Mouse (Mus musculus) heart, embryonic 11.5 days (tissue): ENCODE measurements around the gene Ubac1. TPM values are rescaled to one million over a fixed set of nuclear protein-coding genes. Genes with fewer than 3 reads are reported as not detected.

Experiments
- ATAC-seq: fragments of 200-750 bp; cut with Nextera tagmentation; replicated peaks from 2 replicates; pipeline ENCODE4 v1.8.0; 2017; ENCODE audit warnings: moderate library complexity; ENCODE audit not compliant: insufficient number of reproducible peaks, low FRiP score, low TSS enrichment
- H3K27ac ChIP-seq: fragments of 300-500 bp; sonication (generic); 2 replicates; pipeline ENCODE4 v1.5.1; 2014; ENCODE audit warnings: mild to moderate bottlenecking, low read depth, low read length
- H3K27me3 ChIP-seq: fragments of 300-500 bp; sonication (generic); 2 replicates; pipeline ENCODE4 v1.6.1; 2014; ENCODE audit warnings: mild to moderate bottlenecking, low read length, mixed read lengths; ENCODE audit not compliant: control insufficient read depth, insufficient read depth
- H3K36me3 ChIP-seq: fragments of 300-500 bp; sonication (generic); 2 replicates; pipeline ENCODE4 v1.6.1; 2014; ENCODE audit warnings: mild to moderate bottlenecking, low read length, moderate library complexity, mixed read lengths; ENCODE audit not compliant: control insufficient read depth, insufficient read depth
- H3K4me1 ChIP-seq: fragments of 300-500 bp; sonication (generic); 2 replicates; pipeline ENCODE4 v1.6.1; 2014; ENCODE audit warnings: low read length; ENCODE audit not compliant: control insufficient read depth, insufficient read depth
- H3K4me2 ChIP-seq: fragments of 300-500 bp; sonication (generic); 2 replicates; pipeline ENCODE4 v1.6.1; 2014; ENCODE audit warnings: mild to moderate bottlenecking, moderate library complexity
- H3K4me3 ChIP-seq: fragments of 300-500 bp; sonication (generic); 2 replicates; pipeline ENCODE4 v1.5.1; 2014; ENCODE audit warnings: low read depth, low read length
- H3K9ac ChIP-seq: fragments of 300-500 bp; sonication (generic); 2 replicates; pipeline ENCODE4 v1.6.1; 2014; ENCODE audit warnings: mild to moderate bottlenecking, low read depth, low read length, moderate library complexity
- H3K9me3 ChIP-seq: fragments of 300-500 bp; sonication (generic); replicated peaks from 2 replicates; pipeline ENCODE4 v1.6.1; 2016; ENCODE audit warnings: low read length; ENCODE audit not compliant: control insufficient read depth
- WGBS: fragments of 180-500 bp; shearing (Covaris S2); extraction: QIAGEN DNeasy Blood & Tissue Kit; methylation state at CpG from one replicate; pipeline ENCODE4 v1.1.7; 2014; ENCODE audit not compliant: insufficient replicate concordance; 5-methylcytosine and 5-hydroxymethylcytosine counted together
- polyA plus RNA-seq: library from polyadenylated mRNA; unstranded; fragments of >200 nt; fragmentation: Nextera tagmentation; extraction: Ambion mirVana; gene quantifications from 2 replicates; pipeline ENCODE4 v1.2.1, GENCODE M21; 2014

Ubac1 gene
- polyA plus RNA-seq, 1 experiment from 2014 or later, result 141 TPM

DNA sequence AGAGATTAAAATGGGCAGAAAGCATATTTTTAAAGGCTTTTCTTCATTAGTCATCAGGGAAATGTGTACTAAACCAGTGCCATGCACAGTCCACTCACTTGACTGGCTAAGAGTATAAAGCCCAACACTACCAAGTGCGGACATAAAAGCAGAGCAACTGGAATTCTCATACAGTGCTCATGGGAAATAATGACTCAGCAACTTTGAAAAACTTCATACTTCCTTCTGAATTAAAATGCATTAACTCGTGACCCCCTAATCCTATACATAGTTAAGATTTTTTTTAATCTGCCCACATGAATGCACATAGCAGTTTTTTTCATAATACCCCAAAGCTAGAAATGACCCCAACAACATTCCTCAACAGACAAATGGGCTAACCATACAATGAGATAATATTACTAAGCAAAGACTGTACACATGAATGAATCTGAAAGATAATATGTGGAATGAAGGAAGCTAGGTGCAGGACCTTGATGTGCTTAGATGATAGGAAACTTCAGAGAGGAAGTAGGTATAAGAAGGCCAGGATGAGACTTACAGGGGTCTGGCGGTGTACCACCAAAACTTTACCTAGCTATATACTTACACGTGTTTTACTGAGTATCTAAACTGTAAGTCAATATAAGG lies 46.3 kb downstream of the Ubac1 start:
- Histone ChIP-seq H3K27ac (no peak overlapping the region), H3K36me3 (no peaks in the 10 kb centered on the region), H3K4me3 (no peak overlapping the region), H3K4me2 (no peak overlapping the region), H3K4me1 (peaks cover 42% of the 10 kb centered on the region), H3K27me3 (no peaks in the 10 kb centered on the region), H3K9me3 (no peaks in the 10 kb centered on the region), H3K9ac (no peak overlapping the region)
- WGBS, result 88% methylated on average over 4 of the region's 4 CpGs
- no peak for ATAC-seq

DNA sequence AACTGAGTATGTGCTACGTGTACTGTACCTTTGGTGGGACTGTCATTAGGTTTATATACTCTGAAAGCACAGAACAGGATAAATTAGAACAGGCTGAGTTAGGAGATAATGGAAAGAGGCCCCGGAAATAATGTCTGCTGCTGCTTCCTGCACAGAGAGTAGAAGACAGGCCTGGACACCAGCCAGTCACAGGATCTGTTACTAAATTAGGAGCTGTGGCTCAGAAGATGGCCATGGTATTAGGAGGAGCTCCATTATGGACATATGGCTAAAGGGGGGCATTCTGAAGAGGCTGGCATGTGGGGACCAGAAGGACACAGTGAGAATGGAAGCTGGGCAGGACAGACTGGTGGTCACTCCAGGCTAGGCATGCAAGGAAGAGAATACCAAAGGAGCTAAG lies 51.1 kb downstream of the Ubac1 start:
- no peak overlapping the region for H3K9ac ChIP-seq
- no peak overlapping the region for H3K4me2 ChIP-seq
- H3K27me3 ChIP-seq, result no peaks in the 10 kb centered on the region
- H3K9me3 ChIP-seq, result no peaks in the 10 kb centered on the region
- no peak overlapping the region for H3K4me3 ChIP-seq
- H3K4me1 ChIP-seq, result peaks cover 19% of the 10 kb centered on the region
- ATAC-seq, result no peak
- H3K36me3 ChIP-seq, result peaks cover 2% of the 10 kb centered on the region; the same call in 1 of the 2 replicates
- WGBS, result 50% methylated on average over 2 of the region's 2 CpGs
- no peak overlapping the region; the same call in 1 of the 2 replicates for H3K27ac ChIP-seq

DNA sequence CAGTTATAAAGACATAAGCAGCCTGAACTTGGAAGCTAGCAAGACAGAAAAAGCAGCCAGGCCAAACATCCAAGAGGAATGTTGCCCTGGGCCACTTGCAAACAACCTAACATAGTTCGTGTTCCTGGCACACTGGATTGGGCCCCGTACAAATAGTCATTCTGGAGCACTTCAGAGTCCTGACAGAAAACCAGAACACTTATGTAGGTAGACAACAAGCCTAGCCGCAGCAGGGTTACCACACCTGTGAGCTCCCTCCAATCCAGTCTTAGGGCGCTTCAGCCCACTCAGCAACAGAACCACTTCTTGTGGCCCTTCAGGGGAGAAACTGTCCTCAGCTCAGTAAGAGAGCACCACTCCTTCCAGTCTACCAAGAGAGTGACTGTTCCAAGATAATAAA lies 52.2 kb downstream of the Ubac1 start:
- Histone ChIP-seq H3K36me3 (peaks cover 3% of the 10 kb centered on the region; the same call in 1 of the 2 replicates), H3K4me2 (no peak overlapping the region), H3K9ac (no peak overlapping the region), H3K27ac (no peak overlapping the region), H3K4me3 (no peak overlapping the region), H3K27me3 (no peaks in the 10 kb centered on the region), H3K4me1 (peaks cover 19% of the 10 kb centered on the region), H3K9me3 (no peaks in the 10 kb centered on the region)
- 90% methylated on average over 4 of the region's 4 CpGs for WGBS
- no peak for ATAC-seq

DNA sequence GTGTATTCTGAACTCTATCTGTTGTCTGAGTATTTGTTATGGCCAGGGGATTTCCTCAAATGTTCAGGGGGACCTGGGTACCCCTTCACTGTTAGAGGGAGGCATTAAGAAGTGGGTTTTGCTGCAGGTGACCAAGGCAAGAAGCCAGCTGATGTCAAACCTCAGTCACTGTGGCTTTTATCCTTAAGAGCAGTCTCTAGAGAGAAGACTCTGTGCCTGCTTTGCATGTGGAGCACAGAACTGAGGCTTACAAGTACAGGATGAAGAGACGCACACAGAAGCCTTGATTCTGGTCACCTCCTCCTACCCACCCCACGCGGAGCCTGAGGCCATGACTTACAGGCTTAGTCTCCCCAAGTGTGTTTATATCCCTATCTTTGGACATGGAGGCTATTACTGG lies 72.3 kb downstream of the Ubac1 start:
- 89% methylated on average over 3 of the region's 3 CpGs for WGBS
- Histone ChIP-seq H3K9ac (no peak overlapping the region), H3K27ac (no peak overlapping the region), H3K4me3 (no peak overlapping the region), H3K4me1 (no peaks in the 10 kb centered on the region), H3K36me3 (peaks cover 15% of the 10 kb centered on the region), H3K4me2 (no peak overlapping the region), H3K27me3 (no peaks in the 10 kb centered on the region), H3K9me3 (no peaks in the 10 kb centered on the region)
- no peak for ATAC-seq

Other genes with a start within 250 kb of the Ubac1 start
- not detected in 2 replicates for gene Lcn11, start 244.7 kb downstream of the Ubac1 start, polyA plus RNA-seq
- gene Gm13539, start 239.5 kb downstream of the Ubac1 start, polyA plus RNA-seq, result not detected in 2 replicates
- not detected in 2 replicates for gene Glt6d1, start 205.9 kb downstream of the Ubac1 start, polyA plus RNA-seq
- gene Lcn9, start 198.6 kb downstream of the Ubac1 start, polyA plus RNA-seq, result not detected in 2 replicates
- not detected in 2 replicates for gene Sohlh1, start 174.5 kb downstream of the Ubac1 start, polyA plus RNA-seq
- gene Kcnt1, start 158.0 kb downstream of the Ubac1 start, polyA plus RNA-seq, result 0.04 TPM in 1 of 2 replicates, not detected in the other
- gene Camsap1, start 38.5 kb downstream of the Ubac1 start, polyA plus RNA-seq, result 8.9 and 14.1 TPM in 2 replicates
- 3.4 and 7.1 TPM in 2 replicates for gene Nacc2, start 101.5 kb upstream of the Ubac1 start, polyA plus RNA-seq
- 0.59 and 0.63 TPM in 2 replicates for gene Lhx3, start 186.5 kb upstream of the Ubac1 start, polyA plus RNA-seq
- gene Qsox2, start 215.8 kb upstream of the Ubac1 start, polyA plus RNA-seq, result 11.8 and 15.6 TPM in 2 replicates